Comparison of ENCODE assay signal across 9 mouse cellular contexts in the genomic region with DNA sequence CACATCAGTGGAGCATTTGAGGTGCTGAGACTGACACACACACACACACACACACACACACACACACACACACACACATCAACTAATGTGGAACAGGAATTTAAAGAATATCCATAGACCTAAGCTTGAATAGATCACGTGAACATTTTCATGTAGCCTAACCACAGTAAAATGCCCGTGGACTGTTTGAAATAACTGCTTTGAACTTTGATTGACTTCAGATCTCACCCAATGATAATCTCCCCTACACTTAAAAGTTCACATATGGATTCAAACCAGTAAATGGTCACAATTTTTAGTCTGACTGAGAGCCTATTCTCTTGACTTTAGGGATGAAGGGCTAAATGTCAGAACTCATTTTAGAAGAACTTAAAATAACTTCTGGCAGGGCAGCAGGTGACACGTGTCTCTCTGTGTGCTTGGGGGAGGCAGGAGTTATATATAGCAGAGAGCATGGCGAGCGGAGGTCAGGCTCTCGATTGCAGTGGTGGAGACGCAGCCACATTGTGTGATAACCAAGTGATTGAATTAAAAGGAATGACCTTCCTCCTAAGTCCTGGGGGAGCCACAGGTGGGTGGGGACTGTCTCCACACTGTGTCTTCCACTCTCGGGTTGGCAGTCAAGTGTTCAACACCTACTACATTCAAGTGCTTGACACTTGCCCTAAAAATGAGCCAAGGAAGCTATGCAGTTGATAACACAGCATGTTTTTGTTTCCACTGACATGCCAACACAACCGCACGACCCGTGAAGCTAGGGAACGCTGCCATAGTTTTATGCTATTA. TPM values are rescaled to one million over a fixed set of nuclear protein-coding genes. Genes with fewer than 3 reads are reported as not detected.
DNase-seq lines count a peak whose midpoint lies in the region; ATAC-seq lines count a peak whose summit lies in the region.
"Had no signal": no experiment of that assay in that cellular context is flagged by ENCODE, and none has a peak within 500 bp of the region (broad histone marks: within the 10 kb centered on the region; RNA-seq: fewer than 3 reads in every experiment).

No protein-coding gene starts in this region.

- WGBS in hindbrain, embryonic 15.5 days: 50% methylated on average over 12 of the region's 12 CpGs
- WGBS in neural tube, embryonic 15.5 days: 56% methylated on average over 12 of the region's 12 CpGs
- 74% methylated on average over 12 of the region's 12 CpGs for WGBS in forebrain, embryonic 16.5 days

- no peak for ATAC-seq in megakaryocyte, adult 5-6 weeks (ENCODE audit: poor library complexity, severe bottlenecking)
- ATAC-seq in hindbrain, embryonic 15.5 days (ENCODE audit: low FRiP score, low read depth): no peak
- ATAC-seq in neural tube, embryonic 15.5 days (ENCODE audit: low FRiP score): no peak
- no peak for ATAC-seq in forebrain, embryonic 16.5 days

- H3K4me2 ChIP-seq in hindbrain, embryonic 15.5 days: peak overlapping the region; percentile 55; the same call in 1 of the 2 replicates
- H3K4me2 ChIP-seq in neural tube, embryonic 15.5 days: peak overlapping the region; percentile 57; the same call in 1 of the 2 replicates
- H3K4me2 ChIP-seq in forebrain, embryonic 16.5 days (ENCODE audit: low read length): no peak overlapping the region

- no peaks in the 10 kb centered on the region for H3K27me3 ChIP-seq in megakaryocyte, embryonic 14.5 days (replicated peaks)
- H3K27me3 ChIP-seq in hindbrain, embryonic 15.5 days: no peaks in the 10 kb centered on the region
- H3K27me3 ChIP-seq in neural tube, embryonic 15.5 days (replicated peaks): no peaks in the 10 kb centered on the region
- no peaks in the 10 kb centered on the region for H3K27me3 ChIP-seq in forebrain, embryonic 16.5 days (replicated peaks; ENCODE audit: control insufficient read depth, insufficient read depth, low read length)
- H3K27me3 ChIP-seq: Patski had no signal

- H3K9me3 ChIP-seq in megakaryocyte, embryonic 14.5 days: no peaks in the 10 kb centered on the region
- no peaks in the 10 kb centered on the region for H3K9me3 ChIP-seq in hindbrain, embryonic 15.5 days
- no peaks in the 10 kb centered on the region for H3K9me3 ChIP-seq in neural tube, embryonic 15.5 days (replicated peaks)
- no peaks in the 10 kb centered on the region for H3K9me3 ChIP-seq in forebrain, embryonic 16.5 days (ENCODE audit: control insufficient read depth, low read length)

- H3K9ac ChIP-seq in hindbrain, embryonic 15.5 days: no peak overlapping the region
- no peak overlapping the region for H3K9ac ChIP-seq in neural tube, embryonic 15.5 days (replicated peaks)
- H3K9ac ChIP-seq in forebrain, embryonic 16.5 days (replicated peaks; ENCODE audit: low read depth, low read length): no peak overlapping the region

- H3K4me1 ChIP-seq in megakaryocyte, embryonic 14.5 days: peaks cover 27% of the 10 kb centered on the region
- peaks cover 11% of the 10 kb centered on the region; the same call in 1 of the 2 replicates for H3K4me1 ChIP-seq in hindbrain, embryonic 15.5 days (replicated peaks)
- H3K4me1 ChIP-seq in neural tube, embryonic 15.5 days: peaks cover 15% of the 10 kb centered on the region
- H3K4me1 ChIP-seq in forebrain, embryonic 16.5 days (replicated peaks; ENCODE audit: control insufficient read depth, insufficient read depth, low read length): peaks cover 9% of the 10 kb centered on the region; the same call in 1 of the 2 replicates

- H3K27ac ChIP-seq in hindbrain, embryonic 15.5 days (replicated peaks): no peak overlapping the region
- H3K27ac ChIP-seq in neural tube, embryonic 15.5 days (replicated peaks): no peak overlapping the region
- H3K27ac ChIP-seq in forebrain, embryonic 16.5 days (ENCODE audit: low read length): no peak overlapping the region

- peak; percentile 99 for DNase-seq in heart, adult 11 months
- no peak for DNase-seq in lung, postnatal 10 days
- DNase-seq in kidney, postnatal 10 days: no peak

- H3K4me3 ChIP-seq in megakaryocyte, embryonic 14.5 days (replicated peaks): peak overlapping the region; percentile 88
- H3K4me3 ChIP-seq in hindbrain, embryonic 15.5 days: 0 out of 2 replicates have a peak overlapping the region, but pooled peaks have one; percentile 30
- H3K4me3 ChIP-seq in neural tube, embryonic 15.5 days (replicated peaks): no peak overlapping the region
- no peak overlapping the region for H3K4me3 ChIP-seq in forebrain, embryonic 16.5 days (replicated peaks; ENCODE audit: low read length)

- H3K36me3 ChIP-seq in megakaryocyte, embryonic 14.5 days (replicated peaks; ENCODE audit: low read length): no peaks in the 10 kb centered on the region
- no peaks in the 10 kb centered on the region for H3K36me3 ChIP-seq in hindbrain, embryonic 15.5 days
- H3K36me3 ChIP-seq in neural tube, embryonic 15.5 days: no peaks in the 10 kb centered on the region
- no peaks in the 10 kb centered on the region for H3K36me3 ChIP-seq in forebrain, embryonic 16.5 days (ENCODE audit: control insufficient read depth, insufficient read depth)

RNA-seq across cellular contexts. Expression of gene Txlnb, which starts 1.0 kb away (rescaled TPM):
- 0.20 TPM in 1 of 2 replicates, not detected in the other for polyA plus RNA-seq in megakaryocyte, embryonic 14.5 days (2012; ENCODE audit: insufficient read depth, low replicate concordance)
- total RNA-seq in megakaryocyte, adult 5-6 weeks (2015): 0.02 and 0.30 TPM in 2 replicates
- total RNA-seq in megakaryocyte, adult 5-6 weeks (2017): 0.26 TPM in 1 of 2 replicates, not detected in the other
- 1.7 TPM in 2 replicates for polyA plus RNA-seq in hindbrain, embryonic 15.5 days (2015; fragmentation: Nextera tagmentation; extraction: Ambion mirVana)
- polyA plus RNA-seq in neural tube, embryonic 15.5 days (2015; fragmentation: Nextera tagmentation; extraction: Ambion mirVana): 0.84 and 1.5 TPM in 2 replicates
- 0.37 and 0.46 TPM in 2 replicates for polyA plus RNA-seq in forebrain, embryonic 16.5 days (2015; fragmentation: Nextera tagmentation; extraction: Ambion mirVana)

Comparison
In these comparisons a context has a peak if more than half of its experiments do, and no peak if none do; other contexts are left out.
1. H3K4me3 ChIP-seq: peak in megakaryocyte, embryonic 14.5 days (single experiment) and hindbrain, embryonic 15.5 days (single experiment); none in neural tube, embryonic 15.5 days (single experiment) and forebrain, embryonic 16.5 days (single experiment).